Mouse (Mus musculus): ENCODE measurements around the gene Diexf.

Gene Diexf

GRCm38 (mm10) chr1:193086111-193086841, 43.8 kb downstream of the Diexf start:
- DNase-seq (ENCODE audit: low read depth, low spot score) = no peak

- DNase-seq (ENCODE audit: low read depth, low spot score) = no peak
Observed at GRCm38 (mm10) chr1:193085541-193086020, 44.5 kb downstream of the Diexf start.

GRCm38 (mm10) chr1:193084016-193084415, 46.1 kb downstream of the Diexf start:
- no peak for DNase-seq (ENCODE audit: low read depth, low spot score)

GRCm38 (mm10) chr1:193083051-193083450, 47.0 kb downstream of the Diexf start:
- DNase-seq (ENCODE audit: low read depth, low spot score) = no peak

- no peak for DNase-seq (ENCODE audit: low read depth, low spot score)
Observed at GRCm38 (mm10) chr1:193082311-193082921, 47.7 kb downstream of the Diexf start.

GRCm38 (mm10) chr1:193062618-193063017, 67.5 kb downstream of the Diexf start:
- no peak for DNase-seq (ENCODE audit: low read depth, low spot score)

- DNase-seq (ENCODE audit: low read depth, low spot score) = no peak
Observed at GRCm38 (mm10) chr1:193060167-193060566, 69.9 kb downstream of the Diexf start.

GRCm38 (mm10) chr1:193059596-193059995, 70.5 kb downstream of the Diexf start:
- no peak for DNase-seq (ENCODE audit: low read depth, low spot score)

GRCm38 (mm10) chr1:193054401-193054800, 75.7 kb downstream of the Diexf start:
- DNase-seq (ENCODE audit: low read depth, low spot score) = no peak

- DNase-seq (ENCODE audit: low read depth, low spot score) = no peak
Observed at GRCm38 (mm10) chr1:193053065-193053464, 77.0 kb downstream of the Diexf start.

- no peak for DNase-seq (ENCODE audit: low read depth, low spot score)
Observed at GRCm38 (mm10) chr1:193047616-193048015, 82.5 kb downstream of the Diexf start.

GRCm38 (mm10) chr1:193042760-193043295, 87.2 kb downstream of the Diexf start:
- DNase-seq (ENCODE audit: low read depth, low spot score) = no peak

Data from brain, embryonic 18.5 days (tissue).